Mouse (Mus musculus) heart, postnatal 14 days (tissue): ENCODE data around the gene Hist1h1d. TPM values are rescaled to one million over a fixed set of nuclear protein-coding genes. Genes with fewer than 3 reads are reported as not detected.
"Not testable (repeated sequence)": the region's sequence is repeated elsewhere in the genome, so short reads cannot be mapped to it uniquely, and the experiment has no call there.

ENCODE experiments used
- DNase-seq, 2 experiments: peaks; one replicate each; pipeline ENCODE4 v3.0.0; 2021 to 2022
- intact Hi-C: fragments of 180-260 bp; cut with DNase I; formaldehyde crosslinking; loops from one replicate; pipeline ENCODE4 v1.15.1; 2025
- total RNA-seq, 2 experiments: library from RNA; stranded (reverse); gene quantifications; 2 replicates each; pipeline ENCODE4 v1.2.3; 2021

The Hist1h1d gene
- total RNA-seq, 2 experiments from 2014 or later = 5.2 to 11.7 TPM

GRCm38 (mm10) chr13:23564482-23564881, 11.4 kb downstream of the Hist1h1d start:
- DNase-seq = no peak
- intact Hi-C loops = no loop called here

GRCm38 (mm10) chr13:23570261-23571021, 17.4 kb downstream of the Hist1h1d start:
- DNase-seq = not testable (repeated sequence)
- intact Hi-C loops = loop anchor here (5.0 kb wide), 1 partner anchor 1533 kb away; the partner anchor contains the start of genes Hist1h2ah and Hist1h2bk

- peak; percentile 51 to 55 for DNase-seq
- intact Hi-C loops = loop anchor here (5.0 kb wide), 1 partner anchor 1534 kb away; the partner anchor contains the start of genes Hist1h2ah and Hist1h2bk
These were observed 18.0 kb downstream of the Hist1h1d start, which contains the start of the genes Hist1h2ae and Hist1h2bg for GRCm38 (mm10) chr13:23571022-23571503. Gene Hist1h2ae (minus strand): TSS chr13:23571220. Gene Hist1h2bg (plus strand): TSS chr13:23571396.

- intact Hi-C loops = loop anchor here (5.0 kb wide), 1 partner anchor 1534 kb away; the partner anchor contains the start of genes Hist1h2ah and Hist1h2bk
- not testable (repeated sequence) for DNase-seq
These were observed 18.6 kb downstream of the Hist1h1d start for GRCm38 (mm10) chr13:23571504-23572217.

GRCm38 (mm10) chr13:23572218-23573033, 19.4 kb downstream of the Hist1h1d start:
- DNase-seq = no peak
- intact Hi-C loops = loop anchor here (5.0 kb wide), 1 partner anchor 1535 kb away; the partner anchor contains the start of genes Hist1h2ah and Hist1h2bk

GRCm38 (mm10) chr13:23573034-23573897, 20.2 kb downstream of the Hist1h1d start:
- not testable (repeated sequence) for DNase-seq
- intact Hi-C loops = loop anchor here (5.0 kb wide), 1 partner anchor 1536 kb away; the partner anchor contains the start of genes Hist1h2ah and Hist1h2bk

GRCm38 (mm10) chr13:23573898-23574524, 20.9 kb downstream of the Hist1h1d start, which contains the start of the genes Hist1h2bf and Hist1h2ad:
Gene Hist1h2bf (minus strand): TSS chr13:23574196.
Gene Hist1h2ad (plus strand): TSS chr13:23574381.
- peak; percentile 77 to 85 for DNase-seq
- intact Hi-C loops = loop anchor here (5.0 kb wide), 1 partner anchor 1537 kb away; the partner anchor contains the start of genes Hist1h2ah and Hist1h2bk

GRCm38 (mm10) chr13:23574546-23575170, 21.6 kb downstream of the Hist1h1d start:
- intact Hi-C loops = loop anchor here (5.0 kb wide), 1 partner anchor 1537 kb away; the partner anchor contains the start of genes Hist1h2ah and Hist1h2bk
- DNase-seq = not testable (repeated sequence)

- peak in 1 of 2 experiments; percentile 44 for DNase-seq
- intact Hi-C loops = no loop called here
These were observed 22.3 kb downstream of the Hist1h1d start, which contains the start of gene Hist1h3d for GRCm38 (mm10) chr13:23575271-23575851. Gene Hist1h3d (plus strand): TSS chr13:23575763.

GRCm38 (mm10) chr13:23575864-23576313, 22.8 kb downstream of the Hist1h1d start:
- DNase-seq, intact Hi-C loops: not testable (repeated sequence)

- no peak for DNase-seq
- intact Hi-C loops = no loop called here
These were observed 23.4 kb downstream of the Hist1h1d start for GRCm38 (mm10) chr13:23576351-23576881.

- intact Hi-C loops = no loop called here
- no peak for DNase-seq
These were observed 24.0 kb downstream of the Hist1h1d start for GRCm38 (mm10) chr13:23576906-23577639.

GRCm38 (mm10) chr13:23577835-23578234, 24.8 kb downstream of the Hist1h1d start:
- DNase-seq = no peak
- intact Hi-C loops = no loop called here

GRCm38 (mm10) chr13:23581408-23582218, 28.6 kb downstream of the Hist1h1d start, which contains the start of gene Hist1h4d:
Gene Hist1h4d (plus strand): TSS chr13:23581598.
- DNase-seq = peak; percentile 91 to 98
- intact Hi-C loops = loop anchor here (5.0 to 10.0 kb wide), 4 partner anchors 49 to 1827 kb away; partner anchors contain the start of genes Hist1h1c, Hist1h1t, Hist1h2af and Hist1h2ak
